Mouse (Mus musculus) kidney, adult 2 months (tissue): ENCODE measurements at regions not wholly inside any gene's neighbourhood (a gene's known extent, or its start where the extent isn't known, plus 50 kb on each side); places are given as distances from the start of the nearest gene placed in this dataset.
"Not testable (repeated sequence)": the region's sequence is repeated elsewhere in the genome, so short reads cannot be mapped to it uniquely, and the experiment has no call there.

Source experiments
- DNase-seq: peaks from one replicate; pipeline ENCODE4 v3.0.0; 2021
- H3K27ac ChIP-seq: fragments of 200-500 bp; 2 replicates; pipeline ENCODE4 v1.5.1; 2012; ENCODE audit warnings: low read depth, low read length, control low read depth, inconsistent platforms; ENCODE audit not compliant: insufficient read depth
- H3K27me3 ChIP-seq: fragments of 200-500 bp; replicated peaks from 2 replicates; pipeline ENCODE4 v1.6.1; 2012; ENCODE audit warnings: mild to moderate bottlenecking, moderate library complexity, low read length, inconsistent platforms; ENCODE audit not compliant: control insufficient read depth, insufficient read depth
- H3K36me3 ChIP-seq: fragments of 200-500 bp; 2 replicates; pipeline ENCODE4 v1.6.1; 2012; ENCODE audit warnings: mild to moderate bottlenecking, moderate library complexity, low read length, inconsistent platforms; ENCODE audit not compliant: control insufficient read depth, insufficient read depth
- H3K4me1 ChIP-seq: fragments of 200-500 bp; 2 replicates; pipeline ENCODE4 v1.6.1; 2011; ENCODE audit warnings: low read length; ENCODE audit not compliant: control insufficient read depth, insufficient read depth
- H3K4me3 ChIP-seq: fragments of 200-500 bp; 2 replicates; pipeline ENCODE4 v1.5.1; 2011; ENCODE audit warnings: mild to moderate bottlenecking, low read depth, low read length, control low read depth; ENCODE audit not compliant: insufficient read depth
- CTCF ChIP-seq: fragments of 200-500 bp; conservative IDR thresholded peaks from 2 replicates; pipeline ENCODE4 v1.5.1; 2011; ENCODE audit warnings: low read depth, mild to moderate bottlenecking, control low read depth, low read length, moderate library complexity, mixed read lengths; ENCODE audit not compliant: insufficient read depth, insufficient read length
- POLR2A ChIP-seq: fragments of 200-500 bp; IDR thresholded peaks from one replicate; pipeline ENCODE4 v1.6.1; 2011; ENCODE audit warnings: low read depth, low read length, control low read depth
- WGBS: fragments of 180-500 bp; shearing (Covaris S2); methylation state at CpG from one replicate; pipeline ENCODE4 v1.1.7; 2018; 5-methylcytosine and 5-hydroxymethylcytosine counted together

- no peak overlapping the region for H3K27ac ChIP-seq
These were observed 138.1 kb downstream of the Glrx3 start for GRCm38 (mm10) chr7:137575491-137575890.

GRCm38 (mm10) chr7:137576251-137576650 lies 138.8 kb downstream of the Glrx3 start:
- DNase-seq: no peak
- Histone ChIP-seq H3K36me3 (no peaks in the 10 kb centered on the region), H3K27ac (no peak overlapping the region), H3K27me3 (no peaks in the 10 kb centered on the region), H3K4me3 (no peak overlapping the region), H3K4me1 (no peaks in the 10 kb centered on the region)
- TF ChIP-seq CTCF (no peak), POLR2A (no peak)
- 33% methylated on average over 6 of the region's 6 CpGs for WGBS

More at GRCm38 (mm10) chr7:137575491-137575890, 138.1 kb downstream of the Glrx3 start:
- H3K27me3 ChIP-seq: no peaks in the 10 kb centered on the region
- H3K4me3 ChIP-seq: no peak overlapping the region
- TF ChIP-seq CTCF: no peak
- no peak for TF ChIP-seq POLR2A
- no peak for DNase-seq
- 81% methylated on average over 3 of the region's 3 CpGs for WGBS
- H3K4me1 ChIP-seq: no peaks in the 10 kb centered on the region
- no peaks in the 10 kb centered on the region for H3K36me3 ChIP-seq

GRCm38 (mm10) chr7:137583556-137583955 lies 146.1 kb downstream of the Glrx3 start:
- WGBS: 89% methylated on average over 2 of the region's 2 CpGs
- no peaks in the 10 kb centered on the region for H3K27me3 ChIP-seq
- H3K4me3 ChIP-seq: no peak overlapping the region
- H3K36me3 ChIP-seq: no peaks in the 10 kb centered on the region
- H3K4me1 ChIP-seq: no peaks in the 10 kb centered on the region
- TF ChIP-seq POLR2A (no peak), CTCF (no peak)
- DNase-seq: no peak
- no peak overlapping the region for H3K27ac ChIP-seq

GRCm38 (mm10) chr7:137584916-137585315 lies 147.5 kb downstream of the Glrx3 start:
- not testable (repeated sequence) for H3K36me3 ChIP-seq, H3K4me1 ChIP-seq, H3K27me3 ChIP-seq, H3K27ac ChIP-seq, H3K4me3 ChIP-seq
- 27% methylated on average over 4 of the region's 4 CpGs for WGBS
- DNase-seq: peak; percentile 17

GRCm38 (mm10) chr7:137593570-137593969 lies 156.2 kb downstream of the Glrx3 start:
- TF ChIP-seq CTCF: no peak
- no peak for TF ChIP-seq POLR2A
- 40% methylated on average over 8 of the region's 8 CpGs for WGBS
- no peaks in the 10 kb centered on the region for H3K36me3 ChIP-seq
- H3K4me3 ChIP-seq: no peak overlapping the region
- H3K4me1 ChIP-seq: no peaks in the 10 kb centered on the region
- no peak overlapping the region for H3K27ac ChIP-seq
- no peaks in the 10 kb centered on the region for H3K27me3 ChIP-seq
- DNase-seq: no peak

- no peaks in the 10 kb centered on the region for H3K36me3 ChIP-seq
- DNase-seq: no peak
- no peaks in the 10 kb centered on the region for H3K27me3 ChIP-seq
- no peak overlapping the region for H3K27ac ChIP-seq
- TF ChIP-seq POLR2A: no peak
- no peaks in the 10 kb centered on the region for H3K4me1 ChIP-seq
- 34% methylated on average over 4 of the region's 4 CpGs for WGBS
- H3K4me3 ChIP-seq: no peak overlapping the region
These were observed 158.2 kb downstream of the Glrx3 start for GRCm38 (mm10) chr7:137595567-137595966.

GRCm38 (mm10) chr7:137596161-137596560 lies 158.7 kb downstream of the Glrx3 start:
- WGBS: 55% methylated on average over 7 of the region's 7 CpGs
- H3K4me3 ChIP-seq: no peak overlapping the region
- no peak for DNase-seq
- no peaks in the 10 kb centered on the region for H3K27me3 ChIP-seq
- no peaks in the 10 kb centered on the region for H3K36me3 ChIP-seq
- no peaks in the 10 kb centered on the region for H3K4me1 ChIP-seq
- H3K27ac ChIP-seq: no peak overlapping the region
- TF ChIP-seq CTCF (no peak), POLR2A (no peak)

- no peaks in the 10 kb centered on the region for H3K4me1 ChIP-seq
- 9% methylated on average over 8 of the region's 8 CpGs for WGBS
- DNase-seq: peak; percentile 64
- H3K36me3 ChIP-seq: no peaks in the 10 kb centered on the region
- no peak overlapping the region for H3K4me3 ChIP-seq
- no peaks in the 10 kb centered on the region for H3K27me3 ChIP-seq
- no peak overlapping the region for H3K27ac ChIP-seq
- no peak for TF ChIP-seq POLR2A
- TF ChIP-seq CTCF: peak; percentile 95
These were observed 165.6 kb downstream of the Glrx3 start for GRCm38 (mm10) chr7:137603039-137603438.
